Mouse (Mus musculus) lung, postnatal 0 days (tissue): ENCODE results near the gene Foxk1.

Experiments used
- CTCF ChIP-seq: IDR thresholded peaks from 2 replicates; pipeline ENCODE4 v1.5.1; 2016; ENCODE audit warnings: antibody characterized with exemption, mild to moderate bottlenecking
- EP300 ChIP-seq: IDR thresholded peaks from 2 replicates; pipeline ENCODE4 v1.6.1; 2016; ENCODE audit warnings: antibody characterized with exemption, mild to moderate bottlenecking, control low read depth

- TF ChIP-seq CTCF (no peak), EP300 (no peak)
These were observed 30.7 kb upstream of the Foxk1 start for GRCm38 (mm10) chr5:142370406-142371171.
